Mouse (Mus musculus): ENCODE results near the gene Tmem87b. TPM values are rescaled to one million over a fixed set of nuclear protein-coding genes. Genes with fewer than 3 reads are reported as not detected.

Tmem87b gene
- polyA plus RNA-seq, 1 experiment from 2014 or later, result 32.2 TPM

DNA sequence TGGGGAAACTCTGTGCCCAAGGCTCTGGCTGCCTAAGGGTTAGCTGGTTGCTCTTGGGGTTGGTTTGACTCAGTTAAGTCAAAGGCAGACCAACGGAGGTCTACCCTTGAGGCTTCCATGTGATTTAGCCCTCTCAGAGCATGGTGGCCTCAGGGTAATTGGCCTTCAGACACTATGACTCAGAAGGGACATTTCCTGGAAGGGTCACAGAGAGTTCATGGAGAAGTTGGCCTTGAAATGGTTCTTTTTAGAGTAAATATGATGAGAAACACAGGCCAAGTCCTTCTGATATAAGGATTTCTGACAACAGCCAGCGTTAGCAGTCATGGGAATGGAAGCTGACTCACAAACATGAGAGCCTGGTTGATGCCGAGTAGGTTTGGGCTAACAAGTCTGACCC, 85.7 kb downstream of the Tmem87b start:
- 89% methylated on average over 3 of the region's 3 CpGs for WGBS
- no peak overlapping the region for H3K4me3 ChIP-seq
- no peaks in the 10 kb centered on the region for H3K36me3 ChIP-seq
- H3K9me3 ChIP-seq, result no peaks in the 10 kb centered on the region
- no peak for ATAC-seq (ENCODE audit: low FRiP score, low read depth)
- H3K4me2 ChIP-seq (replicated peaks), result no peak overlapping the region
- H3K4me1 ChIP-seq, result no peaks in the 10 kb centered on the region
- H3K9ac ChIP-seq, result no peak overlapping the region
- no peak overlapping the region for H3K27ac ChIP-seq
- H3K27me3 ChIP-seq (replicated peaks), result no peaks in the 10 kb centered on the region

Other genes starting within 250 kb of the Tmem87b start
- gene Spdye4c, start 226.9 kb upstream of the Tmem87b start, polyA plus RNA-seq (2016; fragmentation: Nextera tagmentation; extraction: Ambion mirVana), result not detected in 2 replicates
- 67.1 and 69.8 TPM in 2 replicates for gene Anapc1, start 130.7 kb upstream of the Tmem87b start, polyA plus RNA-seq (2016; fragmentation: Nextera tagmentation; extraction: Ambion mirVana)
- gene Mertk, start 119.2 kb upstream of the Tmem87b start, polyA plus RNA-seq (2016; fragmentation: Nextera tagmentation; extraction: Ambion mirVana), result 3.1 and 3.6 TPM in 2 replicates
- gene Fbln7, start 44.9 kb downstream of the Tmem87b start, polyA plus RNA-seq (2016; fragmentation: Nextera tagmentation; extraction: Ambion mirVana), result 1.3 and 1.4 TPM in 2 replicates
- 8.2 and 10.8 TPM in 2 replicates for gene Zc3h8, start 126.0 kb downstream of the Tmem87b start, polyA plus RNA-seq (2016; fragmentation: Nextera tagmentation; extraction: Ambion mirVana)
- gene Zc3h6, start 149.3 kb downstream of the Tmem87b start, polyA plus RNA-seq (2016; fragmentation: Nextera tagmentation; extraction: Ambion mirVana), result 3.2 and 3.8 TPM in 2 replicates
- 30.2 and 30.6 TPM in 2 replicates for gene Gm10762, start 149.6 kb downstream of the Tmem87b start, polyA plus RNA-seq (2016; fragmentation: Nextera tagmentation; extraction: Ambion mirVana)
- 0.29 and 0.58 TPM in 2 replicates for gene Vinac1, start 230.1 kb downstream of the Tmem87b start, polyA plus RNA-seq (2016; fragmentation: Nextera tagmentation; extraction: Ambion mirVana)
- gene Ttl, start 247.8 kb downstream of the Tmem87b start, polyA plus RNA-seq (2016; fragmentation: Nextera tagmentation; extraction: Ambion mirVana), result 23.9 and 24.6 TPM in 2 replicates

All from neural tube, embryonic 12.5 days (tissue).